Mouse (Mus musculus): ENCODE data around the gene Ccdc27. TPM values are rescaled to one million over a fixed set of nuclear protein-coding genes. Genes with fewer than 3 reads are reported as not detected.
A peak's percentile ranks its signal among the peaks of the same experiment; 100 is the strongest.

Gene Ccdc27
- polyA plus RNA-seq, 1 experiment from 2014 or later, result 0.15 TPM

DNA sequence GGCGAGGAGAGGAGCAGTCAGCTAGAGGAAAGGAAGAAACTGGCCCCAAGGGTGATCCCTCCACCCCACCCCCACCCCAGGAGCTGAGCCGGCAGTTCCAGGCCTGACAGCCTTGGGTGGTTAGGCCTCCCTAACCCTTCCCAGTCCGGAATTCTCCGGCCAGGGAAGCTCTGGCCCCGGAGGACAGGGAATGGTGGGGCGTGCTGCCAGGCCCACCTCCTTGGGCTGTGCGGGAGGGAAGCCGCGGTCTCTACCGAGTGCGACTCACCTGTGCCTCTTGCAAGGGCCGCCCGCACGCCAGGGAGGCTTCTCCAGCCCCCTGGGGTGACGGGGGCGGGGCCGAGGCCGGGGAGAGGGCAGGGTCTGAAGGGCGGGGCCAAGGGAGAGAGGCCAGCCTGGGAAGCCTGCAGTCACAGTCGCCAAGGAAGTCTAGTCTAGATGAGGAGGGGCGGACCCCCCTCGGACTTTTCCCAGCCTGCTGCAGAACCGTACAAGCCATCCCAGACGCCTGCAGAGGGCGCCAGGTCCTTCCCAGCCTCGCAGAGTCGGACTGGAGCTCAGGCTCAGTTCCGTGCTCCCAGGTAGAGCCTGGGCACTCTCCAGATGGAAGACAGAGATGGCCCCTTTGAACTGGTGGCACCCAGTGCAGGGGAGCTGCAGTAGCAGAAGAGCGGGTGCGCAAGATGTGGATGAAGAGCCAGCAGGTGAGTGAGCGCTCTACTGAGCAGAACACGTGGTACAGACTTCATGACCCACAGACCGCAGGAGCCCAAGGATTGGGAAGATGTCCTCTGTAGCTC is 16.6 kb downstream of the Ccdc27 start, which contains the start of gene Smim1:
Smim1 (minus strand) TSS at position 590 of the 800 bp plus-strand sequence.
- Histone ChIP-seq H3K4me2 (replicated peaks) (peak within 1 kb of the TSS; percentile 67), H3K4me1 (peaks cover 49% of the 10 kb centered on the region), H3K27ac (replicated peaks) (peak within 1 kb of the TSS; percentile 29; the same call in 1 of the 2 replicates), H3K27me3 (peaks cover 11% of the 10 kb centered on the region; the same call in 1 of the 2 replicates), H3K9me3 (replicated peaks) (no peaks in the 10 kb centered on the region), H3K9ac (peak within 1 kb of the TSS; percentile 18; the same call in 1 of the 2 replicates), H3K36me3 (peaks cover 18% of the 10 kb centered on the region), H3K4me3 (replicated peaks) (peak within 1 kb of the TSS; percentile 42)
- ATAC-seq (ENCODE audit: insufficient number of reproducible peaks, low FRiP score, low TSS enrichment, low read depth), result peak; percentile 69
- WGBS, result 3% methylated on average over 33 of the region's 33 CpGs

DNA sequence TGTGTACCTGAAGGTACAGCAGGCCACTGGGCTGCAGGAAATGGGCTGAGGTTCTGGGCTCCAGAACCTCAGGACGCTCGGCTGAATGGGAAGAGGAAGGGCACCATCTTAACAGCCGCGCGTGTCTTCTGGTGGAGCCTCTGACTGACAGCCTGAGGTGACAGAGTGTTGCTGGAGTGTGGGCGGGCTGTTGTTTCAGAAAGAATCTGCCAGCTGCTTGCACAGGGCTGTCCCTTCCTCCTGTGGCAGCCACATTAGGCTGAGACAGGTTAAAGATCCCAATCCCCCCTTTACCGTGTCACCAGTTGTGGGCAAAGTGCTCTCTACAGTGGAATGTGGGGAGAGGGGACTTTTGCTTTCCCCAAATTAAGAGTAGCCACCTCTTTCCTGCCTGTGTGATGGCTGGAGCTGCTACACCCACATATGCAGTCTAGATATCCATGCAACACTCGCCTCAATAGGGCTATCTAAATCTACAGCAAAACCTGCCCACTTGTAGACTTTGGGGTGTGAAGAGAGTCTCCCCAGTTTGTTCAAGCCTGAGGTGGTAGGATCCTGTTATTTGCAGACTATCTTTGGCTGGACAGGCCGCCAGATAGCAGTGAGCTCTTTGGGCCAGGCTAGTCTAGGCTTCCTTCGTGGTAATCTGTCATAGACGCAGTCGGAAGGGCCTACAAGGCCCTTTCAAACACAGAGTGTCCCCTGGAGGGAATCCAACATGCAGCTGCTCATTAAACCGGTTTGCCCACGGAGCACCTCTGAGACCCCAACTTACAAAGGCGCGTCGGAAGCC is 17.6 kb downstream of the Ccdc27 start:
- Histone ChIP-seq H3K9ac (0 out of 2 replicates have a peak overlapping the region, but pooled peaks have one; percentile 18), H3K36me3 (peaks cover 28% of the 10 kb centered on the region), H3K4me2 (replicated peaks) (peak overlapping the region; percentile 67), H3K27ac (replicated peaks) (0 out of 2 replicates have a peak overlapping the region, but pooled peaks have one; percentile 29), H3K27me3 (peaks cover 11% of the 10 kb centered on the region; the same call in 1 of the 2 replicates), H3K4me3 (replicated peaks) (peak overlapping the region; percentile 42), H3K9me3 (replicated peaks) (no peaks in the 10 kb centered on the region), H3K4me1 (peaks cover 49% of the 10 kb centered on the region)
- 28% methylated on average over 17 of the region's 17 CpGs for WGBS
- ATAC-seq (ENCODE audit: insufficient number of reproducible peaks, low FRiP score, low TSS enrichment, low read depth), result no peak

DNA sequence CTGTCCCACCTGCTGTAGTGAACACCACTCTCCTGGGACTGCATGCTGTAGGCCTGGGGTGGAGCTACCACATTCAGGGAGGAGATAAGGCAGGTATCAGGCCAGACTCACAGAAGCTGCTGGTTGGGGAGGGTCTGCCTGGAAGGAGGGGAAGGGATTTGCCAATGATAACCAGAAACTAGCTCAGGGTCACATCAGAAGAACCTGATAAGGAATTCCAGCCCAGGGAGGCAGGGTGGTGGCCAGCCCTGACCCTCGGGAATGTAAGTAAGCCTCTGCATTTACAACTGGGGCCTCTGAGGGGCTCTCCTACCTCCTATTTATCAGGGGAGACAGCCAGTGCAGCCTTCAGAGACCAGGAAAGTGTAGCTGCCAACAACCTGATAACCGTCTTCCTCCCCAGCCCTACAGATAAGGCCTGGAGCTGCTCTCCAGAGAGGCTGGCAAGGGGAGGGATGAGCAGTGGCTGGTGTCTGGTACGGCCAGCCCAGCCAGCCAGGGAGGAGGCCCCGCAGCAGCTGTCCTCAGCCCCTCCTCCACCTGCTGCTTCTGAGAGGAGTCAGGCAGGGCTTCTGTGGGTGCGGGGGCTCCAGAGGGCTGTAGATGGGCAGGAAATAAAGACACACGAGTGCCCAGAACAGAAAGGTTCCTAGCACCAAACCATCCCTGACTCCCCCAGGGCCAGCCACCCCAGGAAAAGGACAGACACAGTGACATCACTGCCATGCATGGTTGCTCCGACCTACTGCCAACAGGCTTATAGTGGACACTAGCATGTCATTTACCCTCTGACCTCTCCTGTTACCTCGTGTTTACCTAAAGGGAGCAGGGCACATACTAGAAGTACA is 18.5 kb downstream of the Ccdc27 start:
- no peak overlapping the region for H3K9ac ChIP-seq
- no peaks in the 10 kb centered on the region for H3K9me3 ChIP-seq (replicated peaks)
- H3K4me3 ChIP-seq (replicated peaks), result no peak overlapping the region
- H3K27me3 ChIP-seq, result peaks cover 11% of the 10 kb centered on the region; the same call in 1 of the 2 replicates
- no peak for ATAC-seq (ENCODE audit: insufficient number of reproducible peaks, low FRiP score, low TSS enrichment, low read depth)
- peaks cover 49% of the 10 kb centered on the region for H3K4me1 ChIP-seq
- H3K36me3 ChIP-seq, result peaks cover 37% of the 10 kb centered on the region
- 26% methylated on average over 8 of the region's 8 CpGs for WGBS
- peak overlapping the region; percentile 67; the same call in 1 of the 2 replicates for H3K4me2 ChIP-seq (replicated peaks)
- H3K27ac ChIP-seq (replicated peaks), result no peak overlapping the region

DNA sequence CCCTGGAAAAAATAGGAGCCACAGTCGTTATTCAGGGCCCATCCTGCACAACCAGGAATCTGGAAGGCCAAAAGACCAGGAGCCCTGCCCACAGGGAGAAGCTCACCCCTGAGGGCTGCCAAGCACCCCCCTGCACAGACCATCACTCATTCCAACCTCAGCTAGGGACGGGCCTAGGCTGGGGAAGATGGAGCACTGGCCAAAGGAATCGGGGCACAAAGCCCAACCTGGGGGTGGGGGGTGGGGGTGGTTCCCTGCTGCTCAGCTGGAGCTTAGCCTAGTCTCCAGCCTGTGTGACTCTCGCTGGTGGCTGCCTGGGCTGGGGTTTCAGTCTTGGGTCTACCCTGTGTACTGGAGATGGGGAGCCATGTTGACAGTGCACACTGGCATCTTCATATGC is 19.6 kb downstream of the Ccdc27 start:
- peaks cover 11% of the 10 kb centered on the region; the same call in 1 of the 2 replicates for H3K27me3 ChIP-seq
- WGBS, result 41% methylated on average over 4 of the region's 4 CpGs
- H3K9ac ChIP-seq, result no peak overlapping the region
- H3K4me2 ChIP-seq (replicated peaks), result no peak overlapping the region
- H3K4me3 ChIP-seq (replicated peaks), result no peak overlapping the region
- H3K27ac ChIP-seq (replicated peaks), result no peak overlapping the region
- H3K9me3 ChIP-seq (replicated peaks), result no peaks in the 10 kb centered on the region
- no peak for ATAC-seq (ENCODE audit: insufficient number of reproducible peaks, low FRiP score, low TSS enrichment, low read depth)
- H3K36me3 ChIP-seq, result peaks cover 48% of the 10 kb centered on the region
- H3K4me1 ChIP-seq, result peaks cover 47% of the 10 kb centered on the region

GRCm38 (mm10) chr4:154022407-154022806 is 20.1 kb downstream of the Ccdc27 start:
- Histone ChIP-seq H3K9ac (no peak overlapping the region), H3K27ac (replicated peaks) (no peak overlapping the region), H3K4me2 (replicated peaks) (no peak overlapping the region), H3K4me3 (replicated peaks) (no peak overlapping the region), H3K4me1 (peaks cover 43% of the 10 kb centered on the region), H3K36me3 (peaks cover 52% of the 10 kb centered on the region), H3K9me3 (replicated peaks) (no peaks in the 10 kb centered on the region), H3K27me3 (peaks cover 11% of the 10 kb centered on the region; the same call in 1 of the 2 replicates)
- no peak for ATAC-seq (ENCODE audit: insufficient number of reproducible peaks, low FRiP score, low TSS enrichment, low read depth)
- 75% methylated on average over 4 of the region's 4 CpGs for WGBS

DNA sequence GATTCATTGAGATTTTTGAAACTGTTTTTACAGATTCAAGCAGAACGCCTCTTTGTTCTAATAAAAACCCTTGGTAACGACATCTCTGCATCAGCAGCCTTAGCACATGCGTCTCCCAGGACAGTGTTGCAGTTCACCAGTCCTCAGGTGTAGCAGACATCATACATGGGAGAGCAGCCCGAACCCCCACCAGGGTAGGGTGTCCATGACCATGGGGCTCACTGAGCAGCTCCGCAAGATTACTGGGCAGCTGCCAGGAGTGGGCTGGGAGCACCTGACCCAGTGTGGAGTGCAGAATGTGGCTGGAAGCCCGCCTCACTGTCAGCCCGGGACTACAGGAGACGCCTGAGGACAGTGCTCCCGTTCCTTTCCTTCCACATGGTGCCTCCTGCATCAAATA is 21.0 kb downstream of the Ccdc27 start:
- WGBS, result 86% methylated on average over 9 of the region's 9 CpGs
- H3K9me3 ChIP-seq (replicated peaks), result no peaks in the 10 kb centered on the region
- H3K36me3 ChIP-seq, result peaks cover 61% of the 10 kb centered on the region
- peaks cover 33% of the 10 kb centered on the region for H3K4me1 ChIP-seq
- no peak for ATAC-seq (ENCODE audit: insufficient number of reproducible peaks, low FRiP score, low TSS enrichment, low read depth)
- H3K9ac ChIP-seq, result no peak overlapping the region
- H3K4me2 ChIP-seq (replicated peaks), result no peak overlapping the region
- H3K27ac ChIP-seq (replicated peaks), result no peak overlapping the region
- no peak overlapping the region for H3K4me3 ChIP-seq (replicated peaks)
- H3K27me3 ChIP-seq, result peaks cover 8% of the 10 kb centered on the region; the same call in 1 of the 2 replicates

GRCm38 (mm10) chr4:154019571-154019970 is 22.9 kb downstream of the Ccdc27 start:
- Histone ChIP-seq H3K4me3 (replicated peaks) (no peak overlapping the region), H3K9me3 (replicated peaks) (no peaks in the 10 kb centered on the region), H3K9ac (no peak overlapping the region), H3K27me3 (no peaks in the 10 kb centered on the region), H3K4me1 (peaks cover 15% of the 10 kb centered on the region; the same call in 1 of the 2 replicates), H3K27ac (replicated peaks) (no peak overlapping the region), H3K36me3 (peaks cover 80% of the 10 kb centered on the region), H3K4me2 (replicated peaks) (no peak overlapping the region)
- 71% methylated on average over 7 of the region's 7 CpGs for WGBS
- ATAC-seq (ENCODE audit: insufficient number of reproducible peaks, low FRiP score, low TSS enrichment, low read depth), result no peak

DNA sequence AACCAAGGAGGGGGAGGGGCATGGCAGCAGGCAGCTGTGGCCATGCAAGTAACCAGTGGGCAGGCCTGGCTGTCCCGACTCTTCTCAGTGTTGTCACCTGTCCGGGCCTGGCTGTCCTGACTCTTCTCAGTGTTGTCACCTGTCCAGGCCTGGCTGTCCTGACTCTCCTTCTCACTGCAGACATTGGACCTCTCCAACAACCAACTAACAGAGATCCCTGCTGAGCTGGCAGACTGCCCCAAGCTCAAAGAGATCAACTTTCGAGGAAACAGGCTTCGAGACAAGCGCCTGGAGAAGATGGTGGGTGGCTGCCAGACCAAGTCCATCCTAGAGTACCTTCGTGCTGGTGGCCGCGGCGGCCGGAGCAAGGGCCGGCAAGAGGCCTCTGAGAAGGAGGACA is 27.0 kb downstream of the Ccdc27 start:
- Histone ChIP-seq H3K4me2 (replicated peaks) (no peak overlapping the region), H3K9me3 (replicated peaks) (no peaks in the 10 kb centered on the region), H3K27me3 (no peaks in the 10 kb centered on the region), H3K9ac (no peak overlapping the region), H3K4me1 (peaks cover 26% of the 10 kb centered on the region), H3K36me3 (peaks cover 64% of the 10 kb centered on the region), H3K27ac (replicated peaks) (no peak overlapping the region), H3K4me3 (replicated peaks) (no peak overlapping the region)
- 89% methylated on average over 11 of the region's 11 CpGs for WGBS
- ATAC-seq (ENCODE audit: insufficient number of reproducible peaks, low FRiP score, low TSS enrichment, low read depth), result no peak

DNA sequence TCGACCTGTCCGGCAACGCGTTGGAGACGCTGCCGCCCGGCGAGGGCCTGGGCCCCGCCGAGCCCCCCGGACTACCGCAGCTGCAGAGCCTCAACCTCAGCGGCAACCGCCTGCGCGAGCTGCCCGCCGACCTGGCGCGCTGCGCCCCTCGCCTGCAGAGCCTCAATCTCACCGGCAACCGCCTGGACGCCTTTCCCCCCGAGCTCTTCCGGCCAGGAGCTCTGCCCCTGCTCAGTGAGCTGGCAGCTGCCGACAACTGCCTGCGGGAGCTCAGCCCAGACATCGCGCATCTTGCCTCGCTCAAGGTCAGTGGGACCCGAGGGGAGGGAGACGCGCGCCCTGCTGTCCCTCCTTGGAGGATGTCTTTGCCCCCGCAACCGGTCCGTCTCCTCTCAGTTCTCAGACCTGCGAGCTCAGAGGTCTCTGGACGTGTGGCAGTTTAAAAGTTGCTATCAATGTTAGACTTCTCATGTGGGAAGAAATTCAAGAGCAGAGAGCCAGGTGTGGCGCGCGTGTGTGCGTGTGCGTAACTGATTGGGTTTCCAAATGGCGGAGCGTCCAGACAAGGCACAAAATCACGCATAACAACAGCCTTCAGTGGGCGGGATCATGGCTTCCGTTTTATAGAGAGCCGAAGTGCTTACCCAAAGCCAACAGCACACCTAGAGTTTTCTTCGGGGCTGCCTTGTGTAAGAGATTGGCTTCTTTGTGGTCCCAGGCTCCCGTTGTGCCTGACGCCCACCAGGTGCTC is 30.2 kb downstream of the Ccdc27 start:
- WGBS, result 1% methylated on average over 55 of the region's 55 CpGs
- peak overlapping the region; percentile 99 for H3K4me3 ChIP-seq (replicated peaks)
- peak overlapping the region; percentile 97 for H3K4me2 ChIP-seq (replicated peaks)
- peak overlapping the region; percentile 51; the same call in 1 of the 2 replicates for H3K27ac ChIP-seq (replicated peaks)
- H3K9ac ChIP-seq, result peak overlapping the region; percentile 96
- H3K27me3 ChIP-seq, result no peaks in the 10 kb centered on the region
- H3K4me1 ChIP-seq, result peaks cover 26% of the 10 kb centered on the region
- H3K9me3 ChIP-seq (replicated peaks), result no peaks in the 10 kb centered on the region
- peaks cover 35% of the 10 kb centered on the region for H3K36me3 ChIP-seq
- no peak for ATAC-seq (ENCODE audit: insufficient number of reproducible peaks, low FRiP score, low TSS enrichment, low read depth)

- peak; percentile 86 for ATAC-seq (ENCODE audit: insufficient number of reproducible peaks, low FRiP score, low TSS enrichment, low read depth)
- peaks cover 26% of the 10 kb centered on the region for H3K4me1 ChIP-seq
- H3K27ac ChIP-seq (replicated peaks), result peak within 1 kb of the TSS; percentile 51; the same call in 1 of the 2 replicates
- H3K9me3 ChIP-seq (replicated peaks), result no peaks in the 10 kb centered on the region
- no peaks in the 10 kb centered on the region for H3K27me3 ChIP-seq
- WGBS, result under 1% methylated on average over 57 of the region's 59 CpGs
- H3K4me2 ChIP-seq (replicated peaks), result peak within 1 kb of the TSS; percentile 97
- H3K4me3 ChIP-seq (replicated peaks), result peak within 1 kb of the TSS; percentile 99
- peak within 1 kb of the TSS; percentile 96 for H3K9ac ChIP-seq
- peaks cover 35% of the 10 kb centered on the region for H3K36me3 ChIP-seq
Observed at GRCm38 (mm10) chr4:154011646-154012089, 30.8 kb downstream of the Ccdc27 start, which contains the start of gene Lrrc47. Gene Lrrc47, plus strand, starts transcription at chr4:154011731.
